Mouse (Mus musculus) megakaryocyte, embryonic 14.5 days (primary cell): ENCODE measurements at regions not wholly inside any gene's neighbourhood (a gene's known extent, or its start where the extent isn't known, plus 50 kb on each side); places are given as distances from the start of the nearest gene placed in this dataset.

Experiments
- FLI1 ChIP-seq: IDR thresholded peaks from 2 replicates; pipeline ENCODE4 v1.6.1; 2012; ENCODE audit warnings: low read length, inconsistent platforms, mixed read lengths
- GATA1 ChIP-seq: IDR thresholded peaks from 3 replicates; pipeline ENCODE4 v1.6.1; 2012; ENCODE audit warnings: mixed read lengths, low read length, inconsistent platforms, borderline replicate concordance

DNA sequence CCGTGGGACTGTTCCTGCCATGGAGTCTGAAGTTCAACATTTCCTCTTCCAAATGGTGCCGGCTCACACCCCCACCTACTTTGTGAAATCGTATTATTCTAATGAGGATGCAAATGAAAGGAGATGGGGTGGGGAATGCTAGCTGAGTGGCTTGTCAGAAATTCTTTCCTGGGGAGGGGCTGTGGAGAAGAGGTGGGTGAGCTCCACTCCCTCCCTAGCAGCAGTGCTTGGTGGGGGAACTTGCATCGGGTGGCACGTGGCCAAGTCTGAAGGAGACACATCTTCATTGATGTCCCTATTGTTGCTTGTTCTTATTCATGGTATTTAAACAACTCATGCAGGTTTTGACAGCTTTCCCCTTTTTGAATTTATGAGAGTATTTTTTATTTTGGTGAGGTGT lies 363.8 kb upstream of the Tshz3 start:
- TF ChIP-seq GATA1, result no peak
- TF ChIP-seq FLI1, result no peak
